Mouse (Mus musculus) intestine, embryonic 14.5 days (tissue): Measurements from ENCODE around the gene Calr. TPM values are rescaled to one million over a fixed set of nuclear protein-coding genes. Genes with fewer than 3 reads are reported as not detected.

Source experiments
- ATAC-seq: fragments of 200-750 bp; cut with Nextera tagmentation; replicated peaks from 2 replicates; pipeline ENCODE4 v1.8.0; 2017; ENCODE audit warnings: low read depth, moderate number of reproducible peaks, moderate TSS enrichment, moderate library complexity; ENCODE audit not compliant: low FRiP score, low TSS enrichment
- DNase-seq: peaks from one replicate; pipeline ENCODE4 v3.0.0-alpha.2; 2018; ENCODE audit warnings: low spot score
- H3K27ac ChIP-seq: fragments of 300-500 bp; sonication (generic); 2 replicates; pipeline ENCODE4 v1.5.1; 2014; ENCODE audit warnings: low read depth, mild to moderate bottlenecking, control low read depth
- H3K27me3 ChIP-seq: fragments of 300-500 bp; sonication (generic); replicated peaks from 2 replicates; pipeline ENCODE4 v1.6.1; 2014; ENCODE audit warnings: low read length, control low read depth; ENCODE audit not compliant: control insufficient read depth, insufficient read depth
- H3K36me3 ChIP-seq: fragments of 300-500 bp; sonication (generic); 2 replicates; pipeline ENCODE4 v1.6.1; 2014; ENCODE audit warnings: low read length, control low read depth; ENCODE audit not compliant: control insufficient read depth, insufficient read depth
- H3K4me1 ChIP-seq: fragments of 300-500 bp; sonication (generic); replicated peaks from 2 replicates; pipeline ENCODE4 v1.6.1; 2014; ENCODE audit warnings: low read length, control low read depth, mixed read lengths; ENCODE audit not compliant: control insufficient read depth, insufficient read depth
- H3K4me2 ChIP-seq: fragments of 300-500 bp; sonication (generic); 2 replicates; pipeline ENCODE4 v1.6.1; 2014; ENCODE audit warnings: low read length
- H3K4me3 ChIP-seq: fragments of 300-500 bp; sonication (generic); 2 replicates; pipeline ENCODE4 v1.5.1; 2014; ENCODE audit warnings: low read depth, low read length, control low read depth, mixed read lengths
- H3K9ac ChIP-seq: fragments of 300-500 bp; sonication (generic); 2 replicates; pipeline ENCODE4 v1.6.1; 2014; ENCODE audit warnings: mild to moderate bottlenecking, low read length
- H3K9me3 ChIP-seq: fragments of 300-500 bp; sonication (generic); 2 replicates; pipeline ENCODE4 v1.6.1; 2016; ENCODE audit warnings: low read length, control low read depth; ENCODE audit not compliant: control insufficient read depth
- WGBS: fragments of 180-500 bp; shearing (Covaris S2); extraction: QIAGEN DNeasy Blood & Tissue Kit; methylation state at CpG from one replicate; pipeline ENCODE4 v1.1.7; 2014; 5-methylcytosine and 5-hydroxymethylcytosine counted together
- polyA plus RNA-seq: library from polyadenylated mRNA; unstranded; fragments of >200 nt; fragmentation: Nextera tagmentation; extraction: Ambion mirVana; gene quantifications from 2 replicates; pipeline ENCODE4 v1.2.1, GENCODE M21; 2014

Gene Calr
- polyA plus RNA-seq, 1 experiment from 2014 or later: 823 TPM

DNA sequence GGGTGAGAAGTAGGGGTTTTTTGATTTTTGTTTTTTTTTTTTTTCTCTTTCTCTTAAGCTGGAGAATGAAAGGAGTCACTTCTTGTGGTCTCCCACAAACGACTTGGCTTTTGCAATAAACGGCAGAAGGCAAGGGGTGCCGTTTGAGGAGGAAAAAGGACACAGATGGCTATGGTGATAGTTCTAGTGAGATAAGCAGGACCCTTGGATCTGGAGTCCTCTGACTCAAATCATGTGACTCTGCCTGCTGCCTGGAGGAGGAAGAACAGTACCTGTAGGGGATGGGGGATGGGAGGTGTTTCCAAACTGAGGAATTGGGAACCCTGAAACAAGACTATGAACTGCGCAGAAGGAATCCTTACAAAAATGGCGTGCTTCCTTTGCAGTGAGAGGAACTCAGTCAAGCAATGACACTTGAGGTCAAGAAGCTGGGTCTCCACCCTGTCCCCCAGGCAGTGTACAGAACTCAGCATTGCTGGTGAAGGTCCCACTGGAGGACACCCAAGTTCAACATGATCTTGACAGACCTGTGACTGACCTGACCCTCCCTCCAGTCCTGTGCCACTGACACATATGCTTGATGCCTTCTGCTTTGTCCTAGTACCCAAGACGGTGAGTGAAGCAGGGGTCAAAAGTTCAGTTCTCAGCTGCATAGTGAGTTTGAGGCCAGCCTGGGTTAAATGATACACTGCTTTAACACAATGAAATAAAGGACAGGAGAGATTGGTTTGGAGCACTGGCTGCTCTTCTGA, 1.1 kb upstream of the Calr start:
- peak overlapping the region; percentile 99 for H3K4me3 ChIP-seq
- WGBS: 43% methylated on average over 6 of the region's 6 CpGs
- H3K27ac ChIP-seq: peak overlapping the region; percentile 89
- no peaks in the 10 kb centered on the region for H3K9me3 ChIP-seq
- no peak for ATAC-seq
- H3K4me2 ChIP-seq: peak overlapping the region; percentile 73
- H3K36me3 ChIP-seq: peaks cover 28% of the 10 kb centered on the region
- no peaks in the 10 kb centered on the region for H3K27me3 ChIP-seq
- DNase-seq: no peak
- peak overlapping the region; percentile 80 for H3K9ac ChIP-seq
- H3K4me1 ChIP-seq: peaks cover 33% of the 10 kb centered on the region

GRCm38 (mm10) chr8:84846094-84846721, 526 bp downstream of the Calr start:
- H3K36me3 ChIP-seq: peaks cover 45% of the 10 kb centered on the region
- H3K4me3 ChIP-seq: peak overlapping the region; percentile 99
- no peaks in the 10 kb centered on the region for H3K27me3 ChIP-seq
- WGBS: under 1% methylated on average over 30 of the region's 30 CpGs
- H3K9me3 ChIP-seq: no peaks in the 10 kb centered on the region
- H3K4me1 ChIP-seq: peaks cover 33% of the 10 kb centered on the region
- ATAC-seq (no peak), DNase-seq (no peak)
- peak overlapping the region; percentile 73 for H3K4me2 ChIP-seq
- H3K9ac ChIP-seq: peak overlapping the region; percentile 99
- H3K27ac ChIP-seq: peak overlapping the region; percentile 79

- H3K36me3 ChIP-seq: peaks cover 47% of the 10 kb centered on the region
- peak overlapping the region; percentile 79; the same call in 1 of the 2 replicates for H3K27ac ChIP-seq
- H3K4me3 ChIP-seq: peak overlapping the region; percentile 99
- H3K27me3 ChIP-seq: no peaks in the 10 kb centered on the region
- H3K4me2 ChIP-seq: peak overlapping the region; percentile 73
- no peaks in the 10 kb centered on the region for H3K9me3 ChIP-seq
- 12% methylated on average over 12 of the region's 12 CpGs for WGBS
- peak overlapping the region; percentile 99 for H3K9ac ChIP-seq
- peak; percentile 70 for DNase-seq
- peaks cover 33% of the 10 kb centered on the region for H3K4me1 ChIP-seq
- no peak for ATAC-seq
Measured at GRCm38 (mm10) chr8:84845355-84846093, 1.2 kb downstream of the Calr start.

DNA sequence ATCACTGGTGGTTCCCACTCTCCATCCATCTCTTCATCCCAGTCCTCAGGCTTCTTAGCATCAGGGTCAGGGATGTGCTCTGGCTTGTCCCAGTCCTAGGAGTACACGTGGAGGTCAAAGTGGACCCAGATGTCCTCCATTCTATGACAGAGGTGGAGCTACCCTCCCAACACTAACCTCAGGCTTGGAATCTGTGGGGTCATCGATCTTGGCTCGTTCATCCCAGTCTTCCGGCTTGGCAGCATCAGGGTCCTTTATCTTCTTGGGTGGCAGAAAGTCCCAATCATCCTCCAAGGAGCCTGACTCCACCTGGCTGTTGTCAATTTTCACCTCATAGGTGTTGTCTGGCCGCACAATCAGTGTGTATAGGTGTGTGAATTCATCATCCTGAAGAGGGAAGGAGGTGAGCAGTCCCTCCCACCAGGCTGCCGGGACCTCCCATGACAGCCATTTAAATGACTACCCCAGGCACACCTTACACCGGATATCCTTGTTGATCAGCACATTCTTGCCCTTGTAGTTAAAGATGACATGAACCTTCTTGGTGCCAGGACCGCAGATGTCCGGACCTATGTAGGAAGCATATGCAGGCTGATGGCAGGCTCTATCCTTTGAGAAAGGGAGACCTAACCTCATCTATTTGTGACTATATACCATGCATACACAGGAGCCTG, 2.2 kb downstream of the Calr start:
- peak overlapping the region; percentile 99; the same call in 1 of the 2 replicates for H3K9ac ChIP-seq
- WGBS: 81% methylated on average over 9 of the region's 9 CpGs
- no peaks in the 10 kb centered on the region for H3K9me3 ChIP-seq
- H3K4me1 ChIP-seq: peaks cover 34% of the 10 kb centered on the region
- H3K27ac ChIP-seq: no peak overlapping the region
- peaks cover 47% of the 10 kb centered on the region for H3K36me3 ChIP-seq
- peak overlapping the region; percentile 99 for H3K4me3 ChIP-seq
- ATAC-seq (no peak), DNase-seq (no peak)
- H3K4me2 ChIP-seq: peak overlapping the region; percentile 73
- H3K27me3 ChIP-seq: no peaks in the 10 kb centered on the region

GRCm38 (mm10) chr8:84841514-84841913, 5.2 kb downstream of the Calr start:
- Histone ChIP-seq H3K4me1 (peaks cover 30% of the 10 kb centered on the region), H3K4me3 (no peak overlapping the region), H3K9me3 (no peaks in the 10 kb centered on the region), H3K27me3 (no peaks in the 10 kb centered on the region), H3K4me2 (no peak overlapping the region), H3K9ac (no peak overlapping the region), H3K27ac (no peak overlapping the region; the same call in 1 of the 2 replicates), H3K36me3 (peaks cover 70% of the 10 kb centered on the region)
- DNase-seq (no peak), ATAC-seq (no peak)
- WGBS: 81% methylated on average over 1 of the region's 1 CpGs

DNA sequence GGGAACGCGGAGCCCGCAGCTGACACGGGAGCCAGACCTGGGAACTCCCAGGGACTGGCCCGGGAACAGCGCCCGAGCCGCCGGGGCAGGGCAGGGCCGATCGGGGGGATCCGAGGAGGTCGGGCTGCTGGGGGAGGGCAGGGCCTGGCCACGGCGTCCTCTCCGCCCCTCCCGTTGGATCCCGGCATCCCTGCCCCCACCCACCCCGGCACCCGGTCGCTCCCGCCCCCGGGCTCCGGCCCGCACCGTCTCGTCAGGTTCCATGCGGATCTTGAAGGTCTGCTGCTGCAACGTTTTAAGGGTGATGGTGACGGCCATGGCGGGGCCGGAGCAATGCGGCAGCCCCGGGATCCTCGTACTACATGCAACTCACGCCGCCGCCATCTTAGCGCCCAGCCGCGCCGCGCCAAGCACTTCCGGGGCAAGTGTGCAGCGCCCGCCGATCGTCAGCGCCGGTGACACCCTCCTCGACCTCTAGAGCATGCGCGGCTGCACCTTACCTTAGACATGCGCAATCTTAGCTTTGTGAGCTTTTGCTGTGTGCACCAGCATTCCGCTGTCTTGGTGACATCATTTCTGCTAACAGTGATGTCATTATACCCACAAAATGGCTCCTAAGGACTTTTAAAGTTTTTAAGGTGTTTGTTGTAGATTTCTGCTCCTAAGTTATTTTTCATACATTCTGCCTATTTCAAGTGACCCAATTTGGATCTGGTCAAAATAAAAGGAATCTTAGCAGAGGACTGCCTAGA, 6.3 kb downstream of the Calr start, which contains the start of gene Rad23a:
Rad23a (minus strand) TSS at position 418 of the 752 bp plus-strand sequence.
- Histone ChIP-seq H3K27ac (peak within 1 kb of the TSS; percentile 84), H3K4me2 (peak within 1 kb of the TSS; percentile 78), H3K4me1 (peaks cover 33% of the 10 kb centered on the region), H3K27me3 (no peaks in the 10 kb centered on the region), H3K36me3 (peaks cover 78% of the 10 kb centered on the region), H3K9ac (peak within 1 kb of the TSS; percentile 94), H3K4me3 (peak within 1 kb of the TSS; percentile 90), H3K9me3 (no peaks in the 10 kb centered on the region)
- 1% methylated on average over 55 of the region's 55 CpGs for WGBS
- ATAC-seq: peak; percentile 94
- DNase-seq: peak; percentile 92

- DNase-seq: no peak
- H3K27ac ChIP-seq: peak overlapping the region; percentile 84
- peaks cover 78% of the 10 kb centered on the region for H3K36me3 ChIP-seq
- peaks cover 33% of the 10 kb centered on the region for H3K4me1 ChIP-seq
- H3K9me3 ChIP-seq: no peaks in the 10 kb centered on the region
- WGBS: 1% methylated on average over 7 of the region's 7 CpGs
- H3K4me3 ChIP-seq: peak overlapping the region; percentile 90
- no peaks in the 10 kb centered on the region for H3K27me3 ChIP-seq
- H3K4me2 ChIP-seq: peak overlapping the region; percentile 78
- ATAC-seq: no peak
- H3K9ac ChIP-seq: peak overlapping the region; percentile 94
Measured at GRCm38 (mm10) chr8:84839875-84840247, 6.9 kb downstream of the Calr start.
